Mouse (Mus musculus): ENCODE results near the gene Myh9. TPM values are rescaled to one million over a fixed set of nuclear protein-coding genes. Genes with fewer than 3 reads are reported as not detected.
A peak's percentile ranks its signal among the peaks of the same experiment; 100 is the strongest.

The Myh9 gene
- polyA plus RNA-seq, 1 experiment: 350 TPM

- 76% methylated on average over 13 of the region's 13 CpGs for WGBS
- Histone ChIP-seq H3K27ac (ENCODE audit: insufficient read depth, low read depth, low read length) (peak overlapping the region; percentile 63; the same call in 1 of the 2 replicates), H3K4me3 (ENCODE audit: insufficient read depth, low read depth, low read length) (no peak overlapping the region), H3K4me1 (ENCODE audit: control insufficient read depth, insufficient read depth, low read length) (peaks cover 73% of the 10 kb centered on the region)
- TF ChIP-seq CTCF (IDR thresholded peaks at IDR 0.05; ENCODE audit: insufficient read depth, low read depth, low read length) (no peak), POLR2A (IDR thresholded peaks at IDR 0.05; ENCODE audit: insufficient read depth, low read depth, low read length) (no peak)
These were observed 47.7 kb downstream of the Myh9 start for GRCm38 (mm10) chr15:77794138-77794907.

DNA sequence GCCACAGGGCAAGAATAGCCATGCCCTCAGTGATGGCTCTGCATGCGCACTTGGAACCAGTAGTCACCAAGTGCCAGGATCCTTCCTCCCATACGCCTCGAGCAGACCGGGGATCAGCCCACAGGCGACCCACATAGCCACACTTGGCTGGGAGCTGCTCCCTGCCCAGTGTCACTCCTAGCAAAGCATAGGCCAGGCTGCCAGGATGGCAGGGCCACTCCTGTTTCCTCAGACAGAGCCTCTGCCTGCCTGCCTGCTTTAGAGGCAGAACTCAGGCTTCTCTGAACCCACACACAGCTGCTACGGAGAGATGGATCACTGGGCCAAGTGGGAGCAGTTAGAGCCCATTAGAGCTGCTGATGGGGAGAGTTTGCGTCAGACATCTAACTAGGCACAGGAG lies 48.4 kb downstream of the Myh9 start:
- TF ChIP-seq CTCF (IDR thresholded peaks at IDR 0.05; ENCODE audit: insufficient read depth, low read depth, low read length): no peak
- TF ChIP-seq POLR2A (IDR thresholded peaks at IDR 0.05; ENCODE audit: insufficient read depth, low read depth, low read length): no peak
- 39% methylated on average over 7 of the region's 7 CpGs for WGBS
- Histone ChIP-seq H3K4me3 (ENCODE audit: insufficient read depth, low read depth, low read length) (no peak overlapping the region), H3K27ac (ENCODE audit: insufficient read depth, low read depth, low read length) (peak overlapping the region; percentile 63), H3K4me1 (ENCODE audit: control insufficient read depth, insufficient read depth, low read length) (peaks cover 69% of the 10 kb centered on the region)

- Histone ChIP-seq H3K4me3 (ENCODE audit: insufficient read depth, low read depth, low read length) (no peak overlapping the region), H3K27ac (ENCODE audit: insufficient read depth, low read depth, low read length) (peak overlapping the region; percentile 63), H3K4me1 (ENCODE audit: control insufficient read depth, insufficient read depth, low read length) (peaks cover 69% of the 10 kb centered on the region)
- no peak for TF ChIP-seq POLR2A (IDR thresholded peaks at IDR 0.05; ENCODE audit: insufficient read depth, low read depth, low read length)
- no peak for TF ChIP-seq CTCF (IDR thresholded peaks at IDR 0.05; ENCODE audit: insufficient read depth, low read depth, low read length)
- 89% methylated on average over 4 of the region's 4 CpGs for WGBS
These were observed 48.9 kb downstream of the Myh9 start for GRCm38 (mm10) chr15:77793094-77793493.

DNA sequence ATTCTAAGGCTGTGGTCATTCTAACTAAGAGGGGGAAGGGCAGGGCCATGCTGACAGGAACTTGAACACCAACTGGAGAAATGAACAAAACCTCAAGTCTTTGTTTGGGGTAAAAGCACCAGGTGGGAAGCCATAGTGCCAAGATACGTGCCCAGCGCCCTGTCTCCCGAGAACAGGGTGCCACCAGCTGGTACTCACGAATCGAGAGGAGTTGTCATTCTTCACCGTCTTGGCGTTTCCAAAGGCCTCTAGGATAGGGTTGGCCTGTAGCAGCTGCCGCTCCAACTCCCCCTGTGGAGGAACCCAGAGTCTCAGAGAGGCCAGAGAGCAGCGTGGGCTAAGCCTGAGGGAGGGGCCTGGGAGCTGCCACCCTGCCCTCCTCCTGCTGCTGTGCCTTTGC lies 49.9 kb downstream of the Myh9 start:
- TF ChIP-seq POLR2A (IDR thresholded peaks at IDR 0.05; ENCODE audit: insufficient read depth, low read depth, low read length): no peak
- no peak for TF ChIP-seq CTCF (IDR thresholded peaks at IDR 0.05; ENCODE audit: insufficient read depth, low read depth, low read length)
- Histone ChIP-seq H3K27ac (ENCODE audit: insufficient read depth, low read depth, low read length) (no peak overlapping the region), H3K4me1 (ENCODE audit: control insufficient read depth, insufficient read depth, low read length) (peaks cover 59% of the 10 kb centered on the region), H3K4me3 (ENCODE audit: insufficient read depth, low read depth, low read length) (no peak overlapping the region)
- WGBS: 83% methylated on average over 9 of the region's 9 CpGs

DNA sequence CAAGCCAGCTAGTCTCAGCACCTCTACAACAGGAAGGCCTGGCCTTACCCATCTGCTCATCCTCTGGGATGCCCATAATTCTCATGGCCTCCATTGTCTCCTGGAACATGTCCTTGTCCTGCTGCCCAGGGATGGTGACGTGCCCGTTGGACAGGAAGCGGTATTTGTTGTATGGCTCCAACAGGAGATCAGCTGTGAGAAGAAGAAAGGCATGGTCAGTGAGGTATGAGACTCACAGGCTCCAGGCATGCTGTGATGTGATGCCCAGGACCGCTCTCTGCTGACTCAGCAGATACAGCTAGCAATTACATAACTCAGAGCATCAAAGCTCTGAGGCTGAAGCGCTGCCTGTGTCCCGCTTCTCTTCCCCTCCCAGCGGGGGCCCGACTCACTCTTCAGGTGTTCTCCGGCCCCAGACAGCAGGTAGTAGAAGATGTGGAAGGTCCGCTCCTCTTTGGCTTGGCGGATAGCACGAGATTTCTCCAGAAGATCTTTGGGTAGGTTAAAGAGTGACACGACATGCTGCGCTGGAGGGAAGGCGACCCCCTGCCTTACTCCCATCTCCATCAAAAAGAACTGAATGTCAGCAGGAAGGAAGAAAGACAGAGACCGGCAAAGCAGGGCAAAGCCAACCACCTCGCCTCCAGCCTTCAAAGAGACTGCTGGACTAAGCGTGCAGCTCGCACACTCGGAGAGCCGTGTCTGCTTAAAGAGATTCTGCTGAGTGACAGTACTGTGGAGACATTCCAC lies 51.1 kb downstream of the Myh9 start:
- 93% methylated on average over 21 of the region's 21 CpGs for WGBS
- Histone ChIP-seq H3K4me1 (ENCODE audit: control insufficient read depth, insufficient read depth, low read length) (peaks cover 52% of the 10 kb centered on the region), H3K27ac (ENCODE audit: insufficient read depth, low read depth, low read length) (no peak overlapping the region)

GRCm38 (mm10) chr15:77789186-77789585 lies 52.8 kb downstream of the Myh9 start:
- TF ChIP-seq CTCF (IDR thresholded peaks at IDR 0.05; ENCODE audit: insufficient read depth, low read depth, low read length) (no peak), POLR2A (IDR thresholded peaks at IDR 0.05; ENCODE audit: insufficient read depth, low read depth, low read length) (no peak)
- H3K27ac ChIP-seq (ENCODE audit: insufficient read depth, low read depth, low read length): no peak overlapping the region
- peaks cover 54% of the 10 kb centered on the region for H3K4me1 ChIP-seq (ENCODE audit: control insufficient read depth, insufficient read depth, low read length)
- 71% methylated on average over 3 of the region's 3 CpGs for WGBS
- H3K4me3 ChIP-seq (ENCODE audit: insufficient read depth, low read depth, low read length): no peak overlapping the region

More for the DNA sequence above, 51.1 kb downstream of the Myh9 start:
- H3K4me3 ChIP-seq (ENCODE audit: insufficient read depth, low read depth, low read length): no peak overlapping the region
- no peak for TF ChIP-seq POLR2A (IDR thresholded peaks at IDR 0.05; ENCODE audit: insufficient read depth, low read depth, low read length)
- no peak for TF ChIP-seq CTCF (IDR thresholded peaks at IDR 0.05; ENCODE audit: insufficient read depth, low read depth, low read length)

DNA sequence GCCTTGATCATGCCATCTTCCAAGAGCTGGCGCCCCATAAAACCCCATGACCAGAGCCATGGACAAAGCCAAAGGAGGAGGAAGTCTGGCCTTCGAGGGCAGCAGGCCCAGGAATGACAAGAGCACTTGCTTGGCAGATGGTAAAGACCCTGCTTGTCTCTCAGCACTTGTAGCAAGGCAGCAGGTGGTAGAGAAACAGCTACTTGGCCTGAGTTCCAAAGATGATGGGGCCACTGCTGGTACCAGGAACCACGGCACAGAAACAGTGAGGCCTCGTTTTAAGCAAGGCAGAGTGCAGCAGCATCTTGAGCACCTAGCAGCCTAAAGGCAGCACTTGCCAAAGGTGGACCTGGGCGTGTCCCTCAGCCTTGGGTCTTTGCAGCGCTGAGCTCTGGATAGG lies 53.6 kb downstream of the Myh9 start:
- TF ChIP-seq CTCF (IDR thresholded peaks at IDR 0.05; ENCODE audit: insufficient read depth, low read depth, low read length): no peak
- no peak for TF ChIP-seq POLR2A (IDR thresholded peaks at IDR 0.05; ENCODE audit: insufficient read depth, low read depth, low read length)
- 59% methylated on average over 6 of the region's 6 CpGs for WGBS
- Histone ChIP-seq H3K4me3 (ENCODE audit: insufficient read depth, low read depth, low read length) (no peak overlapping the region), H3K27ac (ENCODE audit: insufficient read depth, low read depth, low read length) (0 out of 2 replicates have a peak overlapping the region, but pooled peaks have one; percentile 10), H3K4me1 (ENCODE audit: control insufficient read depth, insufficient read depth, low read length) (peaks cover 55% of the 10 kb centered on the region)

- WGBS: 57% methylated on average over 1 of the region's 1 CpGs
- Histone ChIP-seq H3K27ac (ENCODE audit: insufficient read depth, low read depth, low read length) (no peak overlapping the region), H3K4me1 (ENCODE audit: control insufficient read depth, insufficient read depth, low read length) (peaks cover 50% of the 10 kb centered on the region), H3K4me3 (ENCODE audit: insufficient read depth, low read depth, low read length) (no peak overlapping the region)
- TF ChIP-seq POLR2A (IDR thresholded peaks at IDR 0.05; ENCODE audit: insufficient read depth, low read depth, low read length) (no peak), CTCF (IDR thresholded peaks at IDR 0.05; ENCODE audit: insufficient read depth, low read depth, low read length) (no peak)
These were observed 56.2 kb downstream of the Myh9 start for GRCm38 (mm10) chr15:77785807-77786206.

Data from olfactory bulb, adult 2 months (tissue).